Mouse (Mus musculus): Measurements from ENCODE around the gene Trak1. TPM values are rescaled to one million over a fixed set of nuclear protein-coding genes. Genes with fewer than 3 reads are reported as not detected.

Trak1 gene
- total RNA-seq, 2 experiments from 2014 or later, result 288 to 301 TPM

DNA sequence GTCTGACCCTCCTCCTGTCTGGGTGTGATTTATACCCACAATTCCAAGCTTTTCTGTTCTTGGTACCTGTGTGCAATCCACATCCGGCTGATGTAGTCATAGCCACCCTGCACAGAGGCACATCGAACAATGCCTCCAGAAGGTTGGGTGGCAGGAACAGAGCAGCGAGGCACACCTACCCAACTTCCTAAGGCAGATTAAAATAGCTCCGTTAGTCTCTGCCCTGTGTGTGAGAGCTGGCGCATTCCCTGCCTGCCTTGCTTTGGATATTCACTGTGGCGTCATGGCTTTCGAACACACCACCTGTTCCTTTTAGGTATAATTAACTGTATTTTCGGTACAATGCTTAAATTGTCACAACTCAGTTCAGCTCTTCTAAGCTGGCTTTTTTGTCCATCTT is 103.3 kb downstream of the Trak1 start:
- no peak for DNase-seq

DNA sequence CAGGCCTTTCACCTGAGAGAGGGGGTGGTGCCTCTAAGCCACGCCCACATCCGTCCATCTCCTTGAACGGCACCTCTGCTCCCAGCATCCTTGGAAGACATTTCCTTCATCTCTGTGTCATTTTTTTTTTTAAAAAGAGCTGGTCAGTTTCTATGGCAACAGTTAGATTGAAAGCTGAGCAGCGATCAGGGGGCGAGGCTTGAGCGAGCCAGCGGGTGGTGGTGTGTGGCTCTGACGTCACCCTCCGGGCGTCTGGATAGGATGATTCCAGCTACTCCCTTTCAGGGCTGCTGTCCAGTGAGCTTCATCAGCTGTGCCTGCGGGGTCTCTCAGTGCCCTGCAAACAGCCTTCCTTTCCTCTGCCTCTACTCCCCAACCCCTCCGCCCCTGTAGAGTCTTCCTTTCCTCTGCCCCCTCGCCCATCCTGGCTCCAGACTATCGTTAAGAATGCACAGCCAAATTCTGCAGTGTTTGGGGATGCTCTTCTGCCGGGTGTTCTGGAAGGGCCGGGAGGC is 105.9 kb downstream of the Trak1 start:
- peak; percentile 71 for DNase-seq

DNA sequence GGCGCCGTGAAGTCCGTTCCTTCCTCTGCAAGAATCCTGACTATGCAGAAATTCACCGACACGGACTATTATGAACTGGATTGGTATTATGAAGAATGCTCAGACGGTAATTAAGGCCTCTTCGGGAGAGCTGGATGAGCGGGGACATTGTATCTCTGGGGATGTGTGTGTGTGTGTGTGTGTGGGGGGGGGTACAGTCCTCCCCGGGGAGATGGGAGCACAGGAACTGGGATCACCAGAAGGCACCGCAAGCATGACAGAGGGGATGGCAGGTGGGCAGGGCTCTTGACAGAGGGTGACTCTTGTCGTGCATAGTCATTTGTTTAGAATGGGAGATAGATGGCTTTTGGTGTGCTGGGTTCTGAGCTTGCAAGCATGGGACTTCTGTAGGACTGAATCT is 106.4 kb downstream of the Trak1 start:
- DNase-seq, result no peak

DNA sequence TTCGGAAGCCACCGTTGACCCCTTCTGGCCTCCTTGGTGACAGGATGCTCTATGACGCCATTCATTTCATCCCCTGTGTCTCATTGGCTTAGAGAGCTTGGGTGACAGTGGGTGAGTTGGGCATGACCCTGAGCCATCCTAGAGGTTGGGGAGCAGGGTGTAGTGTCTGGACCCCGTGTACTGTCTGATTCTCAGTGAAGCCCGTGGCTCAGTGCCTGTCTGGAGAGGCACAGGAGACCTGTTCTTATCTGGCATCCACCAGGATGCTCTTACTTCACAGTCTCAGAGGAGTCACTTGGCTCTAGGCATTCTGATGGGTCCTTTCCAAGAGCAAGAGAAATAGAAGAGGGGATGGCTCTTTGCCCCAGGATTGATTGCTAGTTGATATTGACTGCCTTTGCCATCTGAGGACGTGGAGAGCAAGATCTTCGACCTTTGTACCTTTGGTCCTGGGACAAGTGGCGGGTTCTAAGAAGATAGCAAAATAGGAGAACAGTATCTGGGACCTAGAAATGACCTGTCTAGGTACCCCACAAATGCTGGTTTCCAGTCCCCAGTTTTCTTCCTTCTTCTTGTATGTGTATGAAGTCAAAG is 107.9 kb downstream of the Trak1 start:
- DNase-seq, result no peak

DNA sequence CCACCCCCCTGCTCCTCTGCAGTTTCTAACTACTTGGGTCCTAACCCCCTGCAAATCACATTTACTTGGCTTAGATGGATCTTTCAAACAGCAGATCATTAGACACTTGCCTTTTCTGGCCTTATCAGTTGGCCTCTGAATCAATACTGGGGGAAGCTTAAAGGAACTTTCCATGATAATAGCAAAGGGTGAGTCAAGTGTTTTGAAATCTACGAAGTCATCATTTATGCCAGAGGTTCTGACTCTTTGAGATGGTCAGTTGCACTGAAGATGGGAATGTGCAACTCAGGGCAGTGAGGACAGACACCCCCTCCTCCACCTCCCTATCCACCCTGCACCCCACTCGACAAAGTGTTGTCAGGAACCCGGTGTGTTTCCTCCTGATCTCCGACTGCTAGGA is 108.5 kb downstream of the Trak1 start:
- DNase-seq, result no peak

DNA sequence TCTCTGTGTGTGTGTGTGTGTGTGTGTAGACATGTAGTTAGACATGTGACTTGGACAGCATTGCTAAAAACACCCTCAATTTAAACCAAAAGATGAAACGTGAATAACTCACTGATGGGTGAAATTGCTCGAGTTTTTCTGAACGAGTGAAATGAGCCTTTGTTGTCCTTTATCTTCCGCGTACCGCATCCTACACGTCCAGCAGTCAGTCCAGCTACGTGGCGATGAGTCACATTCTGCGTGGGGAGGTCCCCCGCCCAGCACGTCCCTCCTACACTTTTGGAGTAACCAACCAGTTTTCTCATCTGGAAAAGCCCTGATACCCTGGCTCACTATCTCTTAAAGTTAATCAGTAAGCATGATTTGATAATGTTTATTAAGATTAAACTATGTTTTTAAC is 116.9 kb downstream of the Trak1 start:
- DNase-seq, result no peak

DNA sequence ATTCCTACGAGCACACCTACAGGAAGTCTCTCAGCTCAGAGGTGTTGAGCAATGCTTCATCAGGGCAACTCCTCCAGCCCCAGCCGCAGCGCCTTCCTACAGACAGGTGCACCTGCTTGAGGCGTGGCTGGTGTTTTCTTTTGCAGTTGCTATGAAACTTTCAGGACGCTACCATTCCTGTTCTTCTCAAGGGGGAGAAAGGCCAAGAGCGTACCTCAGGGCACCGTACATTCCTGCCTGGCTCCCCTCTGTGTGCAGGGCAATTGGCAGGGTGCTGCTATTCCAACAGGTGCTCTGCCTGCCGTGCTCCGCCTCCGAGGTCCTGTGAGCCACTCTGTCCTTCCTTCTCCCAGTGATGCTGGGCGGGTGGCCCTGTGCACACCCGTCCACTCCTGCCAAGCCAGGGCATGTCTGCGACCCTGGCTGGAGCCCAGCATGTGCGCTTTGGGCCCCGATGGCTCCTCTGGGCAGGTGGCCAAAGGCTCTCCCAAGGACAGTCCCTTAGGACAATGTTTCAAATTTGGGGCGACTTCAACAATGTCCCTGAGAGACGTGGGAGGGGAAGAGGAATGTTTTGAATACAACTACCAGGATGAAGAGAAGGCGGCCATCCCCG is 118.4 kb downstream of the Trak1 start:
- DNase-seq, result peak; percentile 82

DNA sequence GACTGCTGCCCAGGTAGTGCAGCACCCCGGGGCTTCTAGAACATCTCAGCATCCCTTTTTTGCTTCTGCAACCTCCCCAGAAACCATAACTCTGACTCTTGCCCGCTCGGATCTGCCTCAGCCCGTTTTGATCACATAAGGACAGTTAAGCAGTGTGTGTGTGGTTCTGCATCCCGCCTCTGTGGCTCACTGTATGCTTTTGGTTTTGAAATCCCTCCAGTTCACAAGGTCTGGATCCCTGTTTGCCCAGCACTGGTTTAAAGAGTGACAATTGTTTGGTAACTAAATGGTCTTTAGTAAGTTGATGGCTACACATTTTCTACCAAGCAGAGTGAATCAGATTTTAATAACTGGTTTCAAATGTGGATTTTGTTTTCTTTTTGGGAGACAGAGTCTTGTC is 119.2 kb downstream of the Trak1 start:
- DNase-seq, result no peak

DNA sequence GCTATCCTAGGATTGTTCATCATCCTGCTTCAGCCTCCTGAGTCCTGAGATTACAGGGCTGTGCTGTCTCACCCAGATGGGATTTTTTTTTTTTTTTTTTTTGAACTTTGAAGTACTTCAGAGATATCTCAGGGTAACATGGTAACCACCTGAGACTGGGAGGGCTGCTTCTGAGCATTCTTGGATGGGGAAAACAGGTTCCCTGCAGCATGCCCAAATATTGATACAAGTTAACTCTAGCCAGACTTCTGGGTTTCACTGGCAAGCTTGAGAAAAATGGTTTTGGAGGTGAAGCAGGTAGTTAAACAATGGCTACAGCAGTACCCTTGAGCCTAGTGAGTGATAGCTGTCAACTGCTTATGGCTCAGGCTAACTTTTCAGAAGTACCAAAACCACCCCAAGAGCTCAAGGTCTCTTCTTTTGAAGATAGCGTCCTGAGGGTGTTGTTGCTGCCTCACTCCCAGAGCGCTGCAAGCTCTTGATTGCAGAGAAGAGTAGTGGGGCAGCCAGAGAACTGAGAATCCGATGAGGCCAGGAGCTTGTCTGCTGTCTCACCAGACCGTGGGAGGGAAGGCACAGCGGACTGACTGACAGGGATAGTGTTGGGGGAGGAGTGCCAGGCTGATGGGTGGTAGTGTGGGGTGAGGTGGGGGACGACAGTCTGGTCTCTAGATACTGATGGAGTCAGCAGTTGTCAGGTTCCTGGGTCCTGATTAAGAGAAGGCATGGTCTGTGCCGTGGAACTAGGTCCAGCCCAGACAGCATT is 119.8 kb downstream of the Trak1 start:
- no peak for DNase-seq

DNA sequence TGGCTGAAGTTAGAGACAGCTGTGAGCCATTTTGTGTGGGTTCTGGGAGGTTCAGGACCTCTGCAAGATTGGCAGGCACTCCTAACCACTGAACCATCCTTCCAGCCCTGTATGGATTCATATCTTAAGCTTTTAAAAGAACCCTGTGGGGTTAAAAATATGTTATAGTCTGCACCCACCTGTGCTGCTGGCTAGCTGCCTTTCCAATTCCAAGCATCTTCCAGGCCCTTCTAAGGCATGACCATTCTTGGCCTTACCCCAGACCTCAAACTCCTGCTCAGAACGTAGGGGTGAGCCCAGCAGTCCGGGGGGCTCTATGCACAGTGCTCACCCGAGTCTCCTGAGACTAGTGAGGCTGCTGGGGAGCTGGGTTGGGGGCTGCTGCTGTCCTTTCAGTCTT is 121.7 kb downstream of the Trak1 start:
- no peak for DNase-seq

DNA sequence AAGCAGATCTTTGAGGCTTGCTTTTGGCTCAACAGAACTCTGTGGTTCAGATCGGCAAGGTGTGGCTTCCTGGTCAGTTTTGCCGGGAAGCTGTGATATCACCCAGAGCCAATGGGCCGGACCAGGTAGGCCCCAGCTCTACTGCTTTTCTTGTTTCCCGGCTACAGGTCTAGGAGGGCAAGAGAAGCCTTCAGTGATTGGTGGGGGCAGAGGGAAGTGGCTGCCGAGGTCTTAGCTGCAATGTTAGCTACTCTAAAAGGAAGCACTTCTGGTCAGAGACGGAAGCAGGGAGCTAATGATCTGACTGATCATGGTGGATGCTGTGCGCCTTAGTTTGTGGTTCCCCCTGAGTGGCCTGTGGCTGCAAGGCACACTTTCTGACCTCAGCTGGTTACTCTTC is 122.3 kb downstream of the Trak1 start:
- DNase-seq, result no peak

DNA sequence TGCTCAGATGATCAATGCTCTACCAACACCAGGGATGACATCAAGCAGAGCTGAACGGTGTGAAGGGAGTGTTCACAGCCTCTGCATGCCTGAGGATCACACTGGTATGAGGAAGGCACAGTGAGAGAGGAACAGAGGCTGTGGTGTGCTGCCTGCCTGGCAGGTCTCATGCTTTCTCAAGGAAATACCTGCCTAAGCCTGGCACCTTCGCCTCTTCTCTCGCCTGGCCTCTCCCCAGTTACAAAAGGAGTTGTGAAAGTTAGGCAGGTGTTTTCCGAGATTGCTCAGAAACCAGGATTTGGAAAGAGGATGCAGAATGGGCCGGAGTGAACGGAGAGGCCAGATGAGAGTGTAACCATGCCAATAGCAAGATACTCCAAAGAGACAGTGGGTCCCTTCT is 123.5 kb downstream of the Trak1 start:
- no peak for DNase-seq

DNA sequence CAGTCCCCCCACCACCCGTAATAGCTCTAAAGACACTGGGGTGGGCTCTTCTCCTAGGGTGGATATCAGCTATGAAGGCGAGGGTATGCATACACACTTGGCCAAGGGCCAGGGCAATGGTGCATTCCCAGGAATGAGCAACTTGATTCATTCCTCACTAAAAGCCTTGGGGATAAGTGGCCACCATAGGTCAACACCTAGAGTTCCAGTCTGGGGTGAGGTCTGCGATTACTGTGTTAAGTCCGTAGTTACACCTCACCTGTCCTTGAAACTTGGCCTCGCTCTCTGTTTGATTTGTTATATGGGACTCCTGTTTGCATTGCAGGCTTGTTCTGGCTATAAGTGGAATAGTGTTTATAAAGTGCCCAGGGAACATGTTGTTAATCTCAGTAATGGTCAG is 125.1 kb downstream of the Trak1 start:
- DNase-seq, result no peak

DNA sequence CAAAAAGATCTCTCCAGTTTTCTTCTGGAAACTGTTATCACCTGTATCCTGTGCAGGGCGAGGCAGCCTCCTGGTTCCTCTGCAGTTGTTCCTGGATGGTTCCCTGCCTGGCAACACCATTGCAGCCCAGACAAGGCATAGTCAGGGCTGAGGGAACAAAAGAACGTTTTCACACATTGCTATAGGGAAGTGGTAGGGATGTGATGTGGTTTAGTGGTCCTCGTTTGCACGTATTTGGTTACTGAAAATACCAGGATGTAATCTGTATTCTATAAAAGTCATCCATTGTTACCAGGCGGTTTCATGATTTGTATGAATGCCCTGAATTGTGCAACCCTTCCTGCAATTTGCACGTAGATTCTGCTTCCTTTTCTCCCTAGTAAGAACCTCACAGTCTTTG is 126.3 kb downstream of the Trak1 start:
- no peak for DNase-seq

DNA sequence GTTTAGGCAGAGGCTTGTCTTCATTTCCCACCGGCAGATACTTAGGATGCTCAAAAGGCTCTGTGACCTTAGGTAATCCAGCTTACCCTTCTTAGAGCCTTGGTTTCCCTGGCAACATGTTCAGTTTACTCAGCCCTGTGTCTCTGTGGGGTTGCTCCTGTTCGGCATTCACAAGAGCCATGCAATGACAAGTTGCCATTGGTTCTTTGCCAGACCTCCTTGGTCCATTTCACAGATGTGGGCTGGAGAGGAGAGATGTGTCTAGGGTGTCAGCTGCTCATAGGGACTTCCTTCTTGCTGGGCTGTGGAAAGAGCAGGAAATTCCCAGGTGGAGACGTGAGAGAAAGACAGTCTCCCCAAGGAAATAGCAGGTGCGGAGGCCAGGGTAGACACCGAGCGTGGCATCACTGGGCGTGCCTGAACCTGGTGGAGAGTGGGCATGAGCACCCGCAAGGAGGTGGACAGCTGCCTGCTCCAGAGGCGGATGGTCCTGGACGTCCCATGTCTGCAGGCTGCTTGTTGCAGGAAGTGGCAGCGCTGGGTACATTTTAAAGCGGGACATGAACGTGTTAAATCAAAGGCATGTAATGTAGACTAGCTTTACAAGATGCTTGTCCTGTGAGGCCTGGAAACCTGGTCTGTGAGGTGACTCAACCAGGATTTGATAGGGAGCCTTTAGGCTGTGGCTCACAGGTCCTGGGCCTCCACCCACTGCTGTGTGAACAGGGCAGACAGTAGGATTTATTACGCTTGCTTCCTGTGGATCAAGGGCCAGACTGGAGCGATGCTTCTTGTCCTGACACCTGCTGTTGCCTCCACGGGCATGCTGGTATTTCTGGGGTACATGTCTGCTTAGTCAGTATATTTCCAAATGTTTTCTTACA is 127.2 kb downstream of the Trak1 start:
- no peak for DNase-seq

DNA sequence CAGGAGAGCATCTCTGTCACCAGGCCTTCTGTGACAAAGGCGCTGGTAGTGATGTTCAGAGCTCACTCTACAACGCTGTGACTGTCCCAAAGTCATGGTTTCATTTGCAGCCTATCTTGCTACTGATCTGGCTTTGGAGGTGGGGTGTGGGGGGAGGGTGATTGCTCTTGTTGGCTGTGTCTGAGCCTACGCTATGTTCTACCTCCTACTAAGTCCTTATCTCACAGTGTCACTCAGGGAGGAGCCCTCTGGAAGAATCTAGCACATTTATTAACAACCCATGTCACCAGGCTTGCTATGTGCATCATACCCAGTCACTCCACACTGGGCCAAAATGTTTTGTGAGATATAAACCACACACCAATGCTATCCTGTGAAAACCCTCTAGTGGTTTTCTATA is 129.1 kb downstream of the Trak1 start:
- DNase-seq, result no peak

DNA sequence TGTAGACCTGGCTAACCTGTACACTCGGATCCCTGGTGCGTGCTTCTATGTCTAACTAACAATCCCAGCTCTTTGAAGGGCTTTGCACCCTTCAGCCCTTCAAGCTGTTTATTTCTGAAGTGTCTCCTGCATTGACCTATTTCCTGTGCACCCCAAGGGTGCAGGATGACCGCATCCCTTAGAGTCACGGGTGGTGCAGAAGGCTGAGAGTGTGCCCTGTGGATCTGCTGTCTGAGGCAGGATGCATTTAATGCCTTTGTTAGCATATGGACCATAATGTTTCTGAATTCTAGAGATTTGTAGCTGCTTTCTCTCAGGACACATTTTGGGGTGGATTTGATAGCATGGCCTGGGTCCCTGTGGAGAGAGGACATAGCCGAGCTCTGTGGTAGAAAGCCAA is 129.6 kb downstream of the Trak1 start:
- DNase-seq, result no peak

DNA sequence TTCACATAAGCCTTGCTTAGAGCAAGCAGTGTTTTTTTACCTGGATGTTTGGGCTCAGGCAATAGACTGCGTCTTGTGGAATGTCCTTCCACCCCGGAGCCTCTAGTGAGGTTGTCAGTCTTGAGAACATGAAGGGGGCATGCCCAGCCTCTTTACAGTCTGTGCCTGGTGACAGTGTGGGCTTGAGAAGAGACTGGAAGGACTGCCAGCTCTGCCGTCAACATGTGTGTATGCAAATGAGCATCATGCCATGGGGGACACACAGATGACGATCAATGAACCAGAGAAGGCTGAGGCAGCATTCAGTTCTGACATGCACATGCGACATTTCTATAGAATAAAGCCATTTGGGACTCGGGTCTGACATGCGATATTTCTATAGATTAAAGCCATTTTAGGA is 132.3 kb downstream of the Trak1 start:
- DNase-seq, result no peak

DNA sequence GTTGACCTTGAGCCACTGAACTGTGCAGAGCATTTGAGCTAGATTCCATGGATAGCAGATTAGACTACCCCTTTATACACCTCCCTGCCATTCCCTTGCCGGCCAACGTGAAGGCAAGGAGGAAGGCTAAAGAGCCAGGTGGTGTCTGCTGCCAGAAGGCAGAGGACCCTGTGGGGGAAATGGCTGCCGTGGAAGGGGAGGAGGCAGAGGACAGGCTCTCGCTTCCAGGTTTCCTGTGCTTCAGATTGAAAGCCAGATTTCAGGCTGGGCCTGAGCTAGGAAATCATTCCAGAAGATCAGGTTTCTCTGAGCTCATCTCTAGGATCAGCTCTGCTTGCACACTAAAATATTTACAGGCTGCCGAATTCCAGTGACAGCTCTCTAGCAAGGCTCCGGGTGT is 133.1 kb downstream of the Trak1 start:
- no peak for DNase-seq

DNA sequence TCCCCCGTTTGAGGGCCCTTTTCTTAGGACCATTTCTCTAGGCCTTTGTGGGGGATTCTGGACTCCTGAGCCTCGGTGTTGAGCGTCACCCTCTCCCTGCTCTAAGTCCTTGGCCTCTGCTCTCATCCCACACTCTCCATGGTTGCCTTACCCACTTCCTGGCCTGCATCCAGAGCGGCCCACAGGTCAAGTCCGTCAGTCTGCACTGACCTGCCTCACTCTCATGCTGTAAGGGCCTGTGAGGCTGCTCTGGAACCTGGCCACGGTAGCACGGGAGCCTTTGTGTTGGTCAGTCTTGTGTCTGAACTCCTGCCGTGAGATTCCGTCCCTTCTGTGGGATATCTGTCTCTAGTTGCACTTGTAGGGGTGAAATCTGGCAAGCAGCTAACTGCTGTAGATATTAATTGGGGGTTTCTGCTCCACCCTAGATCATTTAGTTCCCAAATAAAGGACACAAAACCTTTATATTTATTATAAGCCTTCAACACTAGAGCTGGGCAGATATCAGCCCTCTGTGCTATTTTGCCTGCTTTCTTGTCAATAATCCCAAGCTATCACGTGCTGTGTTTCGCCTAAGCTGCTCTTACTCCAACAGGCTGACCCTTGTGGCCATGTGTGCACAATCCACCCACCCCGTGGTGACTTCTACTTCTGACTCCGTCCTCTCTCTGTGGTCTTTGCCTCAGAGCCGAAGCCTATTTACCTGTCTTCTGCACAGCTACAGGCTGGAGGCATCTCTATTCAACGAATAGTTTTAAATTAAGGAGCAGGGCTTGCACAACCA is 136.6 kb downstream of the Trak1 start:
- DNase-seq, result no peak

DNA sequence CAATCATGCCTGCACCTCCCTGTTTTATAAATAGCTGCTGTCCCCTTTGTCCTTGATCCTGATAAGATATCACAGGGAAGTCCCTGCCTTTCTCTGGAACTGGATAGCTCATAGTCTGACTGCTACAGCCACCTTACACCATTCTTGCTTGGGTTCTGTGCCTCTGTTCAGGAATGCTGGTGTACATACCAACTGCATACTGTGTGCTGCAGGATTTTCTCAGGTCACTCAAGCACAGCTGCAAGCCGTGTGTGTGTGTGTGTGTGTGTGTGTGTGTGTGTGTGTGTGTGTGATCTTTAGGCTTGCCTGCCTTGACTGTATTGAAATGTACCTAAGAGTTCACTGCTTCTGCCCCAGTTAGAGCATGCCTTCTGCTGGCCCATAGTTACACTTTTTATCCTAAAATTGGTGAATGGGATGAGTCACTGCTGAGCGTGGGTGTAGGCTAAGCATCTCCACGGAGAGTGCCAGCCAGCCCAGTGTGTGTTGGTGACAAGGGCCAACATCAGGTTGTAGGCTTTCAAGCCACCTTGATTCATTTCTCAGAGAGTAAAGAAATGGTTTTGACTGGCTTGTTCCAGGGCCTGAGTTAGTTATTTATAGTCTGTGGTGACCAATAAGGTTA is 138.1 kb downstream of the Trak1 start:
- no peak for DNase-seq

DNA sequence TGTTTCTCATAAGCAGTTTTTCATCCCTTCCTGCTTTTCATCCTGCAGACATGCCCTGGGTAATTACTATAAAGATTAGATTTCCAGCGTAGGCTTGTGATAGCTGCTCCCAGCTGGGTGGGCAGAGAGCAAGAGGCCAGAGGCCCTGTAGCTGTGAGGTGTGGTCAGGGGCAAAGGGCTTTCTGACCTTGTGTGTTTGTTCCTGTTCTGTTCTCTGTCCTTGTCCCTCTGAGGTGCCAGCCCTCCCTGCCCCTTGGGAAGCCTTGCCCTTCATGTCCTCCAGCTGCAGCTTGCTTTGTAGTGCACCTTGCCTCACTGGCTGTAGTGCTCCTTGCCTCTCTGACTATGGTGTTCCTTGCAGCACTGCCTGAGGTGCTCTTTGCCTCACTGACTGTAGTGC is 139.2 kb downstream of the Trak1 start:
- DNase-seq, result no peak
